Comparison of ENCODE assay signal across 21 mouse cellular contexts in the genomic region with DNA sequence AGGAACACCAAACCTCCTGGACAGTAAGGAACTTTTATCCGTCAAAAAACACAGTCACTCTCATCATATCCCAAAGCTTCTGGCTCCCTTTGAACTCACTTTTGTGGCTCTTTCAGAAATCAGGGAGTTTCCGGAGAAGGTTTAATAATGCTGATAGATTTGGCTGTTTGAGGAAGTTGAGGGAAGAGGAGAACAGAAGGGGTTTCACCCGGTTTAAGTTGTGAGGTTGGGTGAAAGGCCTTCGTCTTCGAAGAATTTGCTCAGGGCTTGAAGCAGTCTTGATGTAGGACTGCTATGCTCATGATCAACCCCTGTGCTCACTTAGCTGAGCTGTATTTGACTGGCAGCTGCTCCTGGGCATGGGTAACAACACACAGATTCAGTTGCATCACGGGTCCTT.
A peak's percentile ranks its signal among the peaks of the same experiment; 100 is the strongest.
DNase-seq lines count a peak whose midpoint lies in the region; ATAC-seq and TF ChIP-seq lines count a peak whose summit lies in the region.
"Had no signal": no experiment of that assay in that cellular context is flagged by ENCODE, and none has a peak within 500 bp of the region (broad histone marks: within the 10 kb centered on the region; RNA-seq: fewer than 3 reads in every experiment).

No protein-coding gene starts in this region.

- TF ChIP-seq CTCF in CH12.LX (conservative IDR thresholded peaks at IDR 0.05 in 1 of 2, IDR thresholded peaks at IDR 0.05 in 1 of 2; ENCODE audit: low read depth in 2 of 2, low read length in 2 of 2) = no peak

- TF ChIP-seq RAD21 in CH12.LX (IDR thresholded peaks at IDR 0.05; ENCODE audit: low read depth, low read length) = no peak; the same call in 1 of the 2 replicates

- intact Hi-C loops in heart, postnatal 36 days (cut with DNase I) = no loop called here

- DNase-seq in CH12.LX (ENCODE audit: extremely low read depth) = peak; percentile 84
- peak; percentile 51 for DNase-seq in splenic B cell, adult 2 months (ENCODE audit: low read depth, low spot score)
- no peak for DNase-seq in heart, embryonic 10.5 days (ENCODE audit: low spot score)
- DNase-seq in heart, postnatal 36 days = no peak
- no peak for DNase-seq in cerebellum, adult 11 months
- DNase-seq in midbrain, embryonic 11.5 days (ENCODE audit: low spot score, missing footprints) = no peak
- DNase-seq: adrenal gland, adult 8-10 months; adrenal gland, postnatal 14 days; adrenal gland, postnatal 36 days; cerebellum, adult 2 months; cerebellum, adult 9-10 months; cerebellum, postnatal 10 days; cerebellum, postnatal 25 days; forebrain, postnatal 0 days had no signal

- peak overlapping the region in 1 of 3 experiments; percentile 3 for H3K4me3 ChIP-seq in CH12.LX (replicated peaks in 1 of 3; ENCODE audit: low read depth in 2 of 3, low read length in 2 of 3, poor library complexity in 1 of 3)
- no peak overlapping the region for H3K4me3 ChIP-seq in heart, embryonic 10.5 days
- no peak overlapping the region for H3K4me3 ChIP-seq in midbrain, embryonic 11.5 days (ENCODE audit: low read depth, low read length)
- H3K4me3 ChIP-seq: embryonic facial prominence, embryonic 10.5 days; embryonic facial prominence, embryonic 12.5 days; forebrain, embryonic 13.5 days; forebrain, embryonic 15.5 days had no signal

- TF ChIP-seq EP300 in CH12.LX (IDR thresholded peaks at IDR 0.05; ENCODE audit: low read length) = peak; percentile 83

- in situ Hi-C loops in CH12.LX (cut with MboI; ENCODE audit: low pct_ligation_motif_present, low pct_unique_long_range_greater_than_20kb, low sequenced_read_pairs) = no loop called here

- peak overlapping the region; percentile 46; the same call in 1 of the 2 replicates for H3K27ac ChIP-seq in CH12.LX (ENCODE audit: insufficient read depth, low read depth)
- H3K27ac ChIP-seq in heart, embryonic 10.5 days = no peak overlapping the region
- no peak overlapping the region for H3K27ac ChIP-seq in midbrain, embryonic 11.5 days (ENCODE audit: low read depth, low read length)
- H3K27ac ChIP-seq: embryonic facial prominence, embryonic 10.5 days; embryonic facial prominence, embryonic 12.5 days; forebrain, embryonic 13.5 days; forebrain, embryonic 15.5 days had no signal

- H3K9ac ChIP-seq in CH12.LX (ENCODE audit: insufficient read depth, low read depth) = 0 out of 2 replicates have a peak overlapping the region, but pooled peaks have one; percentile 2
- H3K9ac ChIP-seq in midbrain, embryonic 11.5 days (ENCODE audit: low read length) = no peak overlapping the region
- H3K9ac ChIP-seq: embryonic facial prominence, embryonic 12.5 days; forebrain, embryonic 13.5 days; forebrain, embryonic 15.5 days; forebrain, postnatal 0 days had no signal

- no peaks in the 10 kb centered on the region for H3K27me3 ChIP-seq in CH12.LX (replicated peaks)
- H3K27me3 ChIP-seq in splenic B cell, adult 2 months (ENCODE audit: control insufficient read depth, insufficient read depth, low read length, poor library complexity, severe bottlenecking) = no peaks in the 10 kb centered on the region
- no peaks in the 10 kb centered on the region for H3K27me3 ChIP-seq in heart, embryonic 10.5 days (ENCODE audit: insufficient read depth, poor library complexity, severe bottlenecking)
- H3K27me3 ChIP-seq in midbrain, embryonic 11.5 days (ENCODE audit: control insufficient read depth, insufficient read depth, low read length) = no peaks in the 10 kb centered on the region
- H3K27me3 ChIP-seq: embryonic facial prominence, embryonic 12.5 days; forebrain, embryonic 13.5 days; forebrain, embryonic 15.5 days had no signal

- ATAC-seq in common myeloid progenitor, adult 5-6 weeks (replicated peaks; ENCODE audit: low read depth, poor library complexity, severe bottlenecking) = peak; percentile 58; the same call in 1 of the 2 replicates
- ATAC-seq in megakaryocyte, adult 5-6 weeks (ENCODE audit: poor library complexity, severe bottlenecking) = peak; percentile 55
- ATAC-seq in midbrain, embryonic 11.5 days (ENCODE audit: low FRiP score) = no peak
- ATAC-seq: CD4-positive, CD25-positive, alpha-beta regulatory T cell, adult 4 months; forebrain, embryonic 13.5 days; forebrain, embryonic 15.5 days; forebrain, postnatal 0 days had no signal

- H3K79me2 ChIP-seq in CH12.LX (replicated peaks; ENCODE audit: control insufficient read depth, extremely low read depth, insufficient read depth, poor library complexity, severe bottlenecking) = peaks cover 42% of the 10 kb centered on the region

- no peak for TF ChIP-seq POLR2A in CH12.LX (IDR thresholded peaks at IDR 0.05; ENCODE audit: low read depth, low read length)

- H3K4me1 ChIP-seq in CH12.LX (ENCODE audit: control insufficient read depth in 1 of 2, insufficient read depth in 2 of 2) = peaks cover 17 to 75% of the 10 kb centered on the region in 2 experiments
- peaks cover 8% of the 10 kb centered on the region for H3K4me1 ChIP-seq in heart, embryonic 10.5 days
- no peaks in the 10 kb centered on the region for H3K4me1 ChIP-seq in midbrain, embryonic 11.5 days (ENCODE audit: control insufficient read depth, insufficient read depth, low read length)

- H3K9me3 ChIP-seq in CH12.LX (replicated peaks; ENCODE audit: low read length) = peaks cover 3% of the 10 kb centered on the region
- no peaks in the 10 kb centered on the region for H3K9me3 ChIP-seq in heart, embryonic 10.5 days
- no peaks in the 10 kb centered on the region for H3K9me3 ChIP-seq in midbrain, embryonic 11.5 days (ENCODE audit: control insufficient read depth, low read length)
- H3K9me3 ChIP-seq: embryonic facial prominence, embryonic 10.5 days; embryonic facial prominence, embryonic 12.5 days; forebrain, embryonic 13.5 days; forebrain, embryonic 15.5 days had no signal

- WGBS in heart, embryonic 10.5 days = 88% methylated on average over 6 of the region's 6 CpGs
- 88% methylated on average over 6 of the region's 6 CpGs for WGBS in midbrain, embryonic 11.5 days

- dilution Hi-C loops in CH12.LX (cut with MboI; ENCODE audit: extremely low pct_ligation_motif_present, extremely low pct_unique_long_range_greater_than_20kb, low sequenced_read_pairs) = no loop called here

- H3K36me3 ChIP-seq in CH12.LX (replicated peaks in 1 of 2; ENCODE audit: control insufficient read depth in 1 of 2, insufficient read depth in 1 of 2, low read length in 1 of 2) = peaks cover 0 to 16% of the 10 kb centered on the region in 2 experiments
- H3K36me3 ChIP-seq in splenic B cell, adult 2 months (ENCODE audit: control insufficient read depth, insufficient read depth, low read length, poor library complexity, severe bottlenecking) = no peaks in the 10 kb centered on the region
- no peaks in the 10 kb centered on the region for H3K36me3 ChIP-seq in heart, embryonic 10.5 days
- no peaks in the 10 kb centered on the region for H3K36me3 ChIP-seq in midbrain, embryonic 11.5 days (ENCODE audit: control insufficient read depth, insufficient read depth, low read length)
- H3K36me3 ChIP-seq: embryonic facial prominence, embryonic 10.5 days; embryonic facial prominence, embryonic 12.5 days; forebrain, embryonic 15.5 days had no signal

- peak overlapping the region; percentile 42 for H3K4me2 ChIP-seq in CH12.LX (ENCODE audit: insufficient read depth, low read depth, poor library complexity, severe bottlenecking)
- no peak overlapping the region for H3K4me2 ChIP-seq in midbrain, embryonic 11.5 days
- H3K4me2 ChIP-seq: embryonic facial prominence, embryonic 12.5 days; forebrain, embryonic 13.5 days; forebrain, embryonic 15.5 days had no signal

TF ChIP-seq in CH12.LX, 34 proteins besides CTCF, POLR2A, EP300 and RAD21 (continues in another document):
- TF ChIP-seq MAZ (IDR thresholded peaks at IDR 0.05; ENCODE audit: low read depth, low read length) = peak; percentile 62; the same call in 1 of the 2 replicates
- TF ChIP-seq GABPA (IDR thresholded peaks at IDR 0.05; ENCODE audit: insufficient replicate concordance, low read depth, low read length) = no peak
- no peak for TF ChIP-seq ZC3H11A (IDR thresholded peaks at IDR 0.05; ENCODE audit: low read depth, low read length)
- TF ChIP-seq MEF2A (IDR thresholded peaks at IDR 0.05; ENCODE audit: borderline replicate concordance, low read depth, low read length) = peak; percentile 77; the same call in 1 of the 2 replicates
- peak; percentile 18; the same call in 1 of the 2 replicates for TF ChIP-seq MXI1 (IDR thresholded peaks at IDR 0.05; ENCODE audit: low read depth, low read length)
- TF ChIP-seq ZMIZ1 (IDR thresholded peaks at IDR 0.05; ENCODE audit: low read depth, low read length) = no peak
- no peak for TF ChIP-seq USF1 (IDR thresholded peaks at IDR 0.05; ENCODE audit: low read depth, low read length)
- no peak for TF ChIP-seq TBP (conservative IDR thresholded peaks at IDR 0.05; ENCODE audit: low read depth, low read length)
- TF ChIP-seq USF2 (conservative IDR thresholded peaks at IDR 0.05; ENCODE audit: low read depth, low read length) = no peak
- TF ChIP-seq KAT2A (IDR thresholded peaks at IDR 0.05; ENCODE audit: insufficient replicate concordance, low read length) = 0 out of 2 replicates have a peak, but pooled peaks have one; percentile 21
- peak; percentile 74 for TF ChIP-seq MAX (IDR thresholded peaks at IDR 0.05; ENCODE audit: low read length)
- TF ChIP-seq MAFK (IDR thresholded peaks at IDR 0.05; ENCODE audit: insufficient replicate concordance, low read length) = no peak; the same call in 1 of the 2 replicates
- peak; percentile 63 for TF ChIP-seq ETS1 (conservative IDR thresholded peaks at IDR 0.05; ENCODE audit: low read depth, low read length)
- TF ChIP-seq SIN3A (IDR thresholded peaks at IDR 0.05; ENCODE audit: low read length) = peak; percentile 76; the same call in 1 of the 2 replicates
- peak; percentile 48; the same call in 1 of the 2 replicates for TF ChIP-seq TCF12 (IDR thresholded peaks at IDR 0.05; ENCODE audit: low read depth, low read length)
- TF ChIP-seq CHD2 (IDR thresholded peaks at IDR 0.05; ENCODE audit: low read length) = 0 out of 2 replicates have a peak, but pooled peaks have one; percentile 52
- peak; percentile 60 for TF ChIP-seq BHLHE40 (IDR thresholded peaks at IDR 0.05; ENCODE audit: low read depth, low read length)
- TF ChIP-seq POLR2AphosphoS2 (IDR thresholded peaks at IDR 0.05; ENCODE audit: low read depth, low read length) = no peak
- no peak for TF ChIP-seq ZKSCAN1 (IDR thresholded peaks at IDR 0.05; ENCODE audit: borderline replicate concordance, low read depth, low read length)
- peak; percentile 11; the same call in 1 of the 2 replicates for TF ChIP-seq NELFE (IDR thresholded peaks at IDR 0.05; ENCODE audit: low read depth, low read length)
- TF ChIP-seq HCFC1 (IDR thresholded peaks at IDR 0.05; ENCODE audit: low read depth, low read length) = 0 out of 2 replicates have a peak, but pooled peaks have one; percentile 31
- TF ChIP-seq CHD1 (IDR thresholded peaks at IDR 0.05; ENCODE audit: low read depth, low read length) = peak; percentile 77; the same call in 1 of the 2 replicates
- TF ChIP-seq RCOR1 (conservative IDR thresholded peaks at IDR 0.05; ENCODE audit: low read depth, low read length) = 0 out of 2 replicates have a peak, but pooled peaks have one; percentile 65
- peak; percentile 11; the same call in 1 of the 2 replicates for TF ChIP-seq SMC3 (IDR thresholded peaks at IDR 0.05; ENCODE audit: low read depth, low read length)

Comparison
In these comparisons a context has a peak if more than half of its experiments do, and no peak if none do; other contexts are left out.
1. DNase-seq: peak in CH12.LX (single experiment) and splenic B cell, adult 2 months (single experiment); none in heart, embryonic 10.5 days (single experiment), heart, postnatal 36 days (0 of 2), cerebellum, adult 11 months (single experiment) and midbrain, embryonic 11.5 days (single experiment).